Mouse (Mus musculus): Measurements from ENCODE around the gene Btd.

- TF ChIP-seq CTCF (IDR thresholded peaks at IDR 0.05; ENCODE audit: control insufficient read depth, insufficient read depth, insufficient read length), result no peak
- no peak for TF ChIP-seq USF1 (IDR thresholded peaks at IDR 0.05; ENCODE audit: low read depth)
- TF ChIP-seq CEBPB (IDR thresholded peaks at IDR 0.05; ENCODE audit: low read depth), result no peak
- TF ChIP-seq MYOD1 (IDR thresholded peaks at IDR 0.05; ENCODE audit: control insufficient read depth, insufficient read length, low read depth), result no peak
- no peak for TF ChIP-seq MAX (IDR thresholded peaks at IDR 0.05)
- TF ChIP-seq MYOG (IDR thresholded peaks at IDR 0.05; ENCODE audit: control insufficient read depth, extremely low read depth, insufficient read length), result no peak
Observed at GRCm38 (mm10) chr14:31596408-31596807, 44.4 kb upstream of the Btd start.

All from C2C12 (cell line).